Mouse (Mus musculus) megakaryocyte, embryonic 14.5 days (primary cell): ENCODE results near the gene Hspa5.
"Not testable (repeated sequence)": the region's sequence is repeated elsewhere in the genome, so short reads cannot be mapped to it uniquely, and the experiment has no call there.

ENCODE experiments used
- FLI1 ChIP-seq: IDR thresholded peaks from 2 replicates; pipeline ENCODE4 v1.6.1; 2012; ENCODE audit warnings: low read length, inconsistent platforms, mixed read lengths
- GATA1 ChIP-seq: IDR thresholded peaks from 3 replicates; pipeline ENCODE4 v1.6.1; 2012; ENCODE audit warnings: mixed read lengths, low read length, inconsistent platforms, borderline replicate concordance

GRCm38 (mm10) chr2:34792543-34792942 lies 20.8 kb downstream of the Hspa5 start:
- not testable (repeated sequence) for TF ChIP-seq FLI1, GATA1
